Mouse (Mus musculus): Measurements from ENCODE around the gene Dlg4. TPM values are rescaled to one million over a fixed set of nuclear protein-coding genes. Genes with fewer than 3 reads are reported as not detected.

Gene Dlg4
- polyA plus RNA-seq (2016; fragmentation: Nextera tagmentation; extraction: Ambion mirVana) = 16.4 and 19.9 TPM in 2 replicates

GRCm38 (mm10) chr11:70016669-70017068 is at the start of gene Dlg4:
Dlg4 (plus strand) TSS chr11:70016942.
- H3K9me3 ChIP-seq = no peaks in the 10 kb centered on the region
- no peaks in the 10 kb centered on the region for H3K27me3 ChIP-seq (ENCODE audit: insufficient read depth, poor library complexity, severe bottlenecking)
- 82% methylated on average over 3 of the region's 3 CpGs for WGBS
- peaks cover 28% of the 10 kb centered on the region for H3K36me3 ChIP-seq
- no peak for DNase-seq (ENCODE audit: low spot score)
- H3K4me3 ChIP-seq = peak within 1 kb of the TSS; percentile 74
- H3K27ac ChIP-seq = peak within 1 kb of the TSS; percentile 96
- H3K4me1 ChIP-seq (replicated peaks) = peaks cover 74% of the 10 kb centered on the region

- H3K36me3 ChIP-seq = peaks cover 60% of the 10 kb centered on the region
These were observed 47.9 kb upstream of the Dlg4 start for GRCm38 (mm10) chr11:69968793-69969192.

GRCm38 (mm10) chr11:69970222-69970621 is 46.5 kb upstream of the Dlg4 start:
- Histone ChIP-seq H3K4me1 (replicated peaks) (peaks cover 15% of the 10 kb centered on the region), H3K27ac (no peak overlapping the region), H3K36me3 (peaks cover 75% of the 10 kb centered on the region), H3K9me3 (no peaks in the 10 kb centered on the region), H3K4me3 (no peak overlapping the region), H3K27me3 (ENCODE audit: insufficient read depth, poor library complexity, severe bottlenecking) (peaks cover 36% of the 10 kb centered on the region)
- no peak for DNase-seq (ENCODE audit: low spot score)
- WGBS = 93% methylated on average over 6 of the region's 6 CpGs

More at GRCm38 (mm10) chr11:69968793-69969192, 47.9 kb upstream of the Dlg4 start:
- 92% methylated on average over 4 of the region's 4 CpGs for WGBS
- Histone ChIP-seq H3K27ac (no peak overlapping the region), H3K9me3 (no peaks in the 10 kb centered on the region), H3K4me3 (no peak overlapping the region), H3K4me1 (replicated peaks) (peaks cover 17% of the 10 kb centered on the region), H3K27me3 (ENCODE audit: insufficient read depth, poor library complexity, severe bottlenecking) (peaks cover 50% of the 10 kb centered on the region)
- DNase-seq (ENCODE audit: low spot score) = no peak

- no peaks in the 10 kb centered on the region for H3K9me3 ChIP-seq
- peaks cover 30% of the 10 kb centered on the region for H3K27me3 ChIP-seq (ENCODE audit: insufficient read depth, poor library complexity, severe bottlenecking)
- peaks cover 12% of the 10 kb centered on the region for H3K4me1 ChIP-seq (replicated peaks)
- H3K27ac ChIP-seq = no peak overlapping the region
- H3K36me3 ChIP-seq = peaks cover 80% of the 10 kb centered on the region
- 84% methylated on average over 3 of the region's 3 CpGs for WGBS
- no peak overlapping the region for H3K4me3 ChIP-seq
- no peak for DNase-seq (ENCODE audit: low spot score)
These were observed 46.0 kb upstream of the Dlg4 start for GRCm38 (mm10) chr11:69970775-69971174.

GRCm38 (mm10) chr11:69974907-69975306 is 41.8 kb upstream of the Dlg4 start:
- no peak for DNase-seq (ENCODE audit: low spot score)
- peaks cover 12% of the 10 kb centered on the region for H3K4me1 ChIP-seq (replicated peaks)
- no peak overlapping the region for H3K27ac ChIP-seq
- no peak overlapping the region for H3K4me3 ChIP-seq
- H3K27me3 ChIP-seq (ENCODE audit: insufficient read depth, poor library complexity, severe bottlenecking) = no peaks in the 10 kb centered on the region
- WGBS = 95% methylated on average over 2 of the region's 2 CpGs
- H3K36me3 ChIP-seq = peaks cover 87% of the 10 kb centered on the region
- H3K9me3 ChIP-seq = no peaks in the 10 kb centered on the region

GRCm38 (mm10) chr11:69976271-69976670 is 40.5 kb upstream of the Dlg4 start:
- DNase-seq (ENCODE audit: low spot score) = no peak
- Histone ChIP-seq H3K36me3 (peaks cover 77% of the 10 kb centered on the region), H3K27ac (no peak overlapping the region), H3K4me1 (replicated peaks) (peaks cover 12% of the 10 kb centered on the region), H3K27me3 (ENCODE audit: insufficient read depth, poor library complexity, severe bottlenecking) (no peaks in the 10 kb centered on the region), H3K9me3 (no peaks in the 10 kb centered on the region), H3K4me3 (no peak overlapping the region)
- WGBS = 83% methylated on average over 4 of the region's 4 CpGs

- Histone ChIP-seq H3K4me3 (peak overlapping the region; percentile 99), H3K36me3 (peaks cover 61% of the 10 kb centered on the region), H3K4me1 (replicated peaks) (peaks cover 34% of the 10 kb centered on the region), H3K27me3 (ENCODE audit: insufficient read depth, poor library complexity, severe bottlenecking) (no peaks in the 10 kb centered on the region), H3K27ac (peak overlapping the region; percentile 99), H3K9me3 (no peaks in the 10 kb centered on the region)
- DNase-seq (ENCODE audit: low spot score) = no peak
- 4% methylated on average over 16 of the region's 16 CpGs for WGBS
These were observed 36.9 kb upstream of the Dlg4 start for GRCm38 (mm10) chr11:69979827-69980195.

GRCm38 (mm10) chr11:69980196-69981140 is 36.3 kb upstream of the Dlg4 start:
- DNase-seq (ENCODE audit: low spot score) = peak; percentile 99
- Histone ChIP-seq H3K27ac (peak overlapping the region; percentile 99), H3K4me1 (replicated peaks) (peaks cover 34% of the 10 kb centered on the region), H3K36me3 (peaks cover 61% of the 10 kb centered on the region), H3K4me3 (peak overlapping the region; percentile 99), H3K27me3 (ENCODE audit: insufficient read depth, poor library complexity, severe bottlenecking) (no peaks in the 10 kb centered on the region), H3K9me3 (no peaks in the 10 kb centered on the region)
- WGBS = under 1% methylated on average over 50 of the region's 60 CpGs

GRCm38 (mm10) chr11:69981141-69981762 is 35.5 kb upstream of the Dlg4 start, which contains the start of gene Ctdnep1:
Ctdnep1 (plus strand) TSS chr11:69981156.
- H3K36me3 ChIP-seq = peaks cover 60% of the 10 kb centered on the region
- peak within 1 kb of the TSS; percentile 99 for H3K27ac ChIP-seq

GRCm38 (mm10) chr11:69982225-69982624 is 34.5 kb upstream of the Dlg4 start, which contains the start of gene Elp5:
Elp5 (minus strand) TSS chr11:69982517.
- Histone ChIP-seq H3K36me3 (peaks cover 60% of the 10 kb centered on the region), H3K4me1 (replicated peaks) (peaks cover 34% of the 10 kb centered on the region), H3K4me3 (peak within 1 kb of the TSS; percentile 99), H3K9me3 (no peaks in the 10 kb centered on the region), H3K27me3 (ENCODE audit: insufficient read depth, poor library complexity, severe bottlenecking) (no peaks in the 10 kb centered on the region), H3K27ac (peak within 1 kb of the TSS; percentile 99)
- 65% methylated on average over 8 of the region's 8 CpGs for WGBS
- DNase-seq (ENCODE audit: low spot score) = no peak

More at GRCm38 (mm10) chr11:69981141-69981762, 35.5 kb upstream of the Dlg4 start, which contains the start of gene Ctdnep1:
- under 1% methylated on average over 36 of the region's 43 CpGs for WGBS
- Histone ChIP-seq H3K27me3 (ENCODE audit: insufficient read depth, poor library complexity, severe bottlenecking) (no peaks in the 10 kb centered on the region), H3K9me3 (no peaks in the 10 kb centered on the region), H3K4me1 (replicated peaks) (peaks cover 34% of the 10 kb centered on the region), H3K4me3 (peak within 1 kb of the TSS; percentile 99)
- DNase-seq (ENCODE audit: low spot score) = no peak

- WGBS = 49% methylated on average over 5 of the region's 5 CpGs
- no peaks in the 10 kb centered on the region for H3K9me3 ChIP-seq
- no peaks in the 10 kb centered on the region for H3K27me3 ChIP-seq (ENCODE audit: insufficient read depth, poor library complexity, severe bottlenecking)
- H3K27ac ChIP-seq = no peak overlapping the region
- peak overlapping the region; percentile 99 for H3K4me3 ChIP-seq
- H3K4me1 ChIP-seq (replicated peaks) = peaks cover 34% of the 10 kb centered on the region
- H3K36me3 ChIP-seq = peaks cover 60% of the 10 kb centered on the region
- no peak for DNase-seq (ENCODE audit: low spot score)
These were observed 33.9 kb upstream of the Dlg4 start for GRCm38 (mm10) chr11:69982877-69983276.

- Histone ChIP-seq H3K4me3 (peak overlapping the region; percentile 99; the same call in 1 of the 2 replicates), H3K4me1 (replicated peaks) (peaks cover 34% of the 10 kb centered on the region), H3K27ac (no peak overlapping the region), H3K27me3 (ENCODE audit: insufficient read depth, poor library complexity, severe bottlenecking) (no peaks in the 10 kb centered on the region), H3K9me3 (no peaks in the 10 kb centered on the region), H3K36me3 (peaks cover 60% of the 10 kb centered on the region)
- WGBS = 93% methylated on average over 4 of the region's 4 CpGs
- no peak for DNase-seq (ENCODE audit: low spot score)
These were observed 33.4 kb upstream of the Dlg4 start for GRCm38 (mm10) chr11:69983377-69983776.

GRCm38 (mm10) chr11:69984431-69984830 is 32.3 kb upstream of the Dlg4 start:
- 93% methylated on average over 8 of the region's 8 CpGs for WGBS
- H3K27ac ChIP-seq = no peak overlapping the region
- no peak overlapping the region for H3K4me3 ChIP-seq
- H3K36me3 ChIP-seq = peaks cover 65% of the 10 kb centered on the region
- no peaks in the 10 kb centered on the region for H3K9me3 ChIP-seq
- H3K4me1 ChIP-seq (replicated peaks) = peaks cover 27% of the 10 kb centered on the region
- DNase-seq (ENCODE audit: low spot score) = no peak
- H3K27me3 ChIP-seq (ENCODE audit: insufficient read depth, poor library complexity, severe bottlenecking) = no peaks in the 10 kb centered on the region
